Mouse (Mus musculus): ENCODE data around the gene Npas2.

Npas2 gene

DNA sequence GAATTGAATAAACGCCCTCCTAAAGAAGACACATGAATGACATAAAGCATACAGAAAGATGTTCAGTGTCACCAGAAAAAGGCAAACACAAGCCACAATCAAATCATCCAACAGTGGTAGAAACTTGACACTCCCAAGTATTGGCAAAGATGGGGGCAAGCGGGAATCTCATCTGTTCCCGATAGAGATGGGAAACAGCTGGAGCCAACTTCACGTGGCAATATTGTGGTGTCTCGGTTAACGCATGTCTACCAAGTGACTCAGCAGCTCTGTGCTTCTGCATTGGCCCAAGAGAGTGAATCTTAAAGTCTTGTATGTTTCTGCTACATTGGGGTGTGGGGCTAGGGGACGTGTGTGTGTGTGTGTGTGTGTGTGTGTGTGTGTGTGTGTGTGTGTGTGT is 89.8 kb downstream of the Npas2 start:
- DNase-seq (ENCODE audit: low spot score in 2 of 2) = no peak

GRCm38 (mm10) chr1:39284786-39285185 is 91.3 kb downstream of the Npas2 start:
- no peak for DNase-seq (ENCODE audit: low spot score in 2 of 2)

- DNase-seq (ENCODE audit: low spot score in 2 of 2) = no peak
Measured at GRCm38 (mm10) chr1:39287076-39287475, 93.5 kb downstream of the Npas2 start.

DNA sequence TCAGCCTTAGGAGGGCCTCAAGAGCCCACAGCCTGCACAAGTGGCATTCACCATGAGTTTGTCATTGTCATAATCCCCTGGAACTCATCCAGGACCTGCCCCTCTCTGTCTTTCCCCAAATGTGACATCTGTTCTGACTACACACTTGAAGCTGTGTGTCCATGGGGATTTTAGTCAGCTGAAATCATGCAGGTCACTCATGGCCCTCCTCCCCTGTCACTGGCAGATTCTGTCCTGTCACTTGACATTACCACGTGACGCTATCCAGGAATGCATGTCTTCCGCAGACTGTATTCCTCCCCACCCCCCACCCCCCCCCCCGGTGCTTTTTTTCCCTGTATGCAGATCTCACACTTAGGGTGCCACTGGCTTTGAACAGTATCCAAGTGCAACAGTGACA is 94.3 kb downstream of the Npas2 start:
- DNase-seq (ENCODE audit: low spot score in 2 of 2) = no peak

DNA sequence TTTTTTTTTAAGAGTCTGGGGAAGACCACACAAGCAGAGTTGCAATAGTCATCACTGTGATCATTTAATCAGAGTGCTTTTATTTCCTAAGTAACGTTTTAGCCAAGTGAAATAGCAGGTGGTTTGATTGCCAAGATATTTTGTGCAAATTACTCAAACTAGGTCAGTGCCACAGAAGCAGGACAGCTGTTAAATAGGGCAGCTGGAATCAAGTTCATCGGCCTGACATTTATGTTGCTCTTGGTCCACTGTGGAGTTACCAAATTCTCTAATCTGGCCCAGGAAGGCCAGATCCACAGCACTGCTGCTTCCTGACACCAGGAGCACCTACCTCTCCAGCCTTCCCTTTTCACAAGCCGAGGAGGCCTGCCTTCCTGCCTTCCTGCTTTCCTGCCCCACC is 94.9 kb downstream of the Npas2 start:
- no peak for DNase-seq (ENCODE audit: low spot score in 2 of 2)

DNA sequence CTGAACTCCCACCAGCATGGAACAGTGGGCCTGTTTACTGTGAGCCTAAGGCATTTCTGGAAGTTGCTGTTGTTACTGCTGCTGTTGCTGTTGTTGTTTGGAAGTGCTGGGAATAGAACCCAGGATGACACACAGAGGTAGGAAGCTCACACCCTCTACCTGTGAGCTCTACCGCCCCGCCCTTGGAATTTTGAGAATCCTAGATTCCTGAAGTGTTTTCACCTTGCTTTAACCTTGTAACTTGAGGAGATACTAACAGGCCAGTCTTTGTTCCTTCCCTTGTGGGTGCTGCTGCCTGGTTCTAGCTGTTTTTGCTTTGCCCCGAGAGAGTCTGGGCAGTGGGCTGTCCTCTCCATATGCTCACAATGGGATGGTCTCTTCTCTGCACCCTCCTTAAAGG is 98.5 kb downstream of the Npas2 start:
- no peak for DNase-seq (ENCODE audit: low spot score in 2 of 2)

DNA sequence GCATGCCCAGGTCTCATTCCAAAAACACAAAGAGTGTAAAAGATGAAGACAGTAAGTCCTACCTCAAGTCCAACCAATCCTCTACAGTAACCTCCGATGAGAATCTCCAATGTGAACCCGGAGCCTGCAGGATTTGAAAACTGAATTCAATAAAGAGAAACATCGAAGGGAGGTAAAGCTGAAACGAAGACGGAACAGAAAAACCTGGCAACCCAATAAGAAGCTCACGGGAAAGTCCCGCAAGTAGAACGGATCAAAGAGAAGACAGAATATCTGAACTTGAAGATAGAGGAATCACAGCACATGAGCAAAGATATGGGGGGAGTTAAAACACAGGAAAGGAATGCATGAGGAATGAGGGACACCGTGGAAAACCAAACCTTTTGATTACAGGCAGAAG is 104.8 kb downstream of the Npas2 start:
- no peak for DNase-seq (ENCODE audit: low spot score in 2 of 2)

GRCm38 (mm10) chr1:39300243-39300642 is 106.7 kb downstream of the Npas2 start:
- no peak for DNase-seq (ENCODE audit: low spot score in 2 of 2)

- no peak for DNase-seq (ENCODE audit: low spot score in 2 of 2)
Measured at GRCm38 (mm10) chr1:39300676-39301075, 107.1 kb downstream of the Npas2 start.

DNA sequence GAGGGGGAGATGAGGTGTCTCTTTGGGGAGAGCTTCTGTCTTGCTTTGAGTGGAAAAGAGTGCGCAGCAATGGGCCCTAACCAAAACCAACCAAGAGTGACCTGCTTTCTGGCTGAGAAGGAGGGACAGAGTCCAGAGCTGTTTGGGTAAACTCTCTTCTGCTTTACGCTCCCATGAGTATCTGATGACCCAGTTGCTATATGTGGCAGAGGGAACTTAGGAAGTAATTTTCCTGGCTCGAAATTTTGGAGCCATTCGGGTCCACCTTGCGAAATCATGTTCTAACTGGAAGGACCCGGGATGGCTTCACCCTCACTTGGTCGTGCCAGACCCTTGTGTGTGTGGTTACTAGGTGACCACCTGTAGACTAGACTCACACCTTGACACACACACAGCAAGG is 108.7 kb downstream of the Npas2 start:
- DNase-seq (ENCODE audit: low spot score in 2 of 2) = no peak

DNA sequence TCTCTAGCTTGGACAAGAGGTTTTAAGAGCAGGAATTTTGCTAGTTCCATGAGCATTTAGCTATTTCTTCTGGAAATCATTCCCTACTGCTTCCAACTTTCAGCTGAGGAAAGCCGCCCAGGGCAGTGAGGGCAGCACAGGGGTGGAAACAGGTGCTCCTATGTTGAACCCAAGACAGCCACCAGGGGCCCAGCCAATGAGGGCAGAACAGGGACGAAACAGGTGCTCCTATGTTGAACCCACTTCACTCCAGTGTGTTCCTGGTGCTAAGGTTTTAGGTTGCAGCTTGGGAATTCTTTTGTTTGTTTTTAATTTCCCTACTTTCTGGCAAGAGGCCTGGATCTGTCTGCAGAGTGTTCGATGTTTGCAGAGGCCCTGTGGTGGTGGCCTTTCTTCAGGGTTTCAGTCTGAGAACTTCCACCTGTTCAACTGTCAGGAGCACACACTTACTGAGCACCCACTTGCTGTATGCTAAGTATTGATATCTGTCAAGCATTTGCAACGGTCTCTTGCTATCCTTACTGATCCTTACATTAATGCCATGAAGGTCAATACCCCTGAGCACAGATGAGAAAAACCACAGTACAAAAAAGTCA is 109.6 kb downstream of the Npas2 start:
- no peak for DNase-seq (ENCODE audit: low spot score in 2 of 2)

GRCm38 (mm10) chr1:39307291-39307690 is 113.8 kb downstream of the Npas2 start:
- no peak for DNase-seq (ENCODE audit: low spot score in 2 of 2)

DNA sequence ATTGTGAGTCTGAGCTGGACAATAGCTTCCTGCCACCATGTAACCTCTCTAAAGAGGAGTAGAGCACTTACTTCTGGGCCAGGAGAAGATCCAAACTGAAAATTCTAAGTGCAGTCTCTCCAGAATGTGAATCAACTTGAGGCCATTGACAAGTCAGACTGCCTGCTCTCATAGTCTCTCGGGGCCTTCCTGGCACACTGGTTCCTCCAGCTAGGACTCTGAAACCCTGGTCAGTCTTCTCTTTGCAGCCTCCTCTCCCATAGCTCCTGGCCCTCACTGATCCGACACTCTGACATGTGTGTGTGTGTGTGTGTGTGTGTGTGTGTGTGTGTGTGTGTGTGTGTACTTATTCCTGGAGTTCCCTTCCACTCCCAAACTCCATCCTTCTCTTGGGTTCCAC is 114.4 kb downstream of the Npas2 start:
- DNase-seq (ENCODE audit: low spot score in 2 of 2) = no peak

DNA sequence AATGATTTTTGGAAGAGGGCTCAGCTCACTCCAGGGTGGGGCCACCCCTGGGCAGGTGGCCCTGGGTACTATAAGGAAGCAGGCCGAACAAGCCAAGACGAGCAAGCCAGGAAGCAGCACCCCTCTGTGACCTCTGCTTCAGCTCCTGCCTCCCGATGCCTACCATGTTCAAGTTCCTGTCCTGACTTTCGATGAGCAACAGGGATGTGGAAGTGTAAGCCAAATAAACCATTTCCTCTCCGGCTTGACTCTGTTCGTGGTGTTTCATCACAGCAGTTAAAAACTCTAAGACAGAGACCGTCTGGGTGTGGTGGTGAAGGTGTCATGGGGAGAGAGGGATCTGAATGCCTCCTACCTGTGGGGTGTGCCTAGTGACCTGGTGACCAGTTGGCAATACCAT is 116.0 kb downstream of the Npas2 start:
- DNase-seq (ENCODE audit: low spot score in 2 of 2) = no peak

GRCm38 (mm10) chr1:39312345-39312967 is 118.9 kb downstream of the Npas2 start:
- DNase-seq (ENCODE audit: low spot score in 2 of 2) = no peak

GRCm38 (mm10) chr1:39313352-39314245 is 120.1 kb downstream of the Npas2 start:
- no peak for DNase-seq (ENCODE audit: low spot score in 2 of 2)

- no peak for DNase-seq (ENCODE audit: low spot score in 2 of 2)
Measured at GRCm38 (mm10) chr1:39317935-39318334, 124.4 kb downstream of the Npas2 start.

GRCm38 (mm10) chr1:39318870-39319269 is 125.3 kb downstream of the Npas2 start:
- DNase-seq (ENCODE audit: low spot score in 2 of 2) = no peak

DNA sequence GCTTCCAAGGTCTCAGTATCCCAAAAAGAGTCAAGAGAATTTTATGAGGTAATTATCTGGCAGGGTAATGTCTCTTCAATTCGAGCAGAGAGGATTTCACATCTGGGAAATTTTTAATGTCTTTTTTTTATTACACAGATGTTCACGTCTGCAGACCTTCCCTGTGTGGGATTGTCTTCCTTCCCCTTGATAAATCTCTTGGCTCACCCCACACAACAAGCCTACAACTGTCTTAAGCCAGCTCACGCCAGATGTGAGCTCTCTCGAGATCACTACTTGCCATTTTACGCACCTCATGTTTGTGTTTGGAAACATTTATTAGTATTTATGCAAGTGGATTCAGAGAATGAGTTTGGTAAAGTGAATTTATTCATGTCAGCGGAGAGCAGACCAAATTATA is 128.4 kb downstream of the Npas2 start:
- DNase-seq (ENCODE audit: low spot score in 2 of 2) = no peak

GRCm38 (mm10) chr1:39325228-39325627 is 131.7 kb downstream of the Npas2 start:
- DNase-seq (ENCODE audit: low spot score in 2 of 2) = no peak

DNA sequence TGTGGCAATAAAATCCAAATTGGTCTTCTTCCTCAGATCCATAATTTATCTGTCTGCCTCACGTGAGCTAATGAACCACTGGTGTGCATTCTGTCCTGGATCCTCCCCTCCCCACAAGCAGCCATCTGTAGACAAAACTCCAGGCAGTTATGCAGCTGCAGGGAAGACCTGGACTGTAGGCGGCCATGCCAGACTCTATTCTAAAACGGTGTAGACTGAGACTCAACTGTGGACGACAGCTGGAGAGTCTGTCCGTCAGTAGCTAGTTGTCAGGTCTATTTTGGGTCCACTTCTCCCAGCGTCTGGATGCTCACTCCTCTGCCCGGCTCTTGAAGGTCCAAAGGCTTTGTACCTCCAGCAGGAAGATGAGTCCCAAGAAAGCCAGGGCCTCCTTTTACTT is 134.0 kb downstream of the Npas2 start:
- DNase-seq (ENCODE audit: low spot score in 2 of 2) = no peak

GRCm38 (mm10) chr1:39330857-39331594 is 137.5 kb downstream of the Npas2 start:
- DNase-seq (ENCODE audit: low spot score in 2 of 2) = no peak
